Mouse (Mus musculus): ENCODE results near the gene Smug1. TPM values are rescaled to one million over a fixed set of nuclear protein-coding genes. Genes with fewer than 3 reads are reported as not detected.
A peak's percentile ranks its signal among the peaks of the same experiment; 100 is the strongest.

The Smug1 gene
- polyA plus RNA-seq, 1 experiment from 2014 or later: 25.5 TPM

DNA sequence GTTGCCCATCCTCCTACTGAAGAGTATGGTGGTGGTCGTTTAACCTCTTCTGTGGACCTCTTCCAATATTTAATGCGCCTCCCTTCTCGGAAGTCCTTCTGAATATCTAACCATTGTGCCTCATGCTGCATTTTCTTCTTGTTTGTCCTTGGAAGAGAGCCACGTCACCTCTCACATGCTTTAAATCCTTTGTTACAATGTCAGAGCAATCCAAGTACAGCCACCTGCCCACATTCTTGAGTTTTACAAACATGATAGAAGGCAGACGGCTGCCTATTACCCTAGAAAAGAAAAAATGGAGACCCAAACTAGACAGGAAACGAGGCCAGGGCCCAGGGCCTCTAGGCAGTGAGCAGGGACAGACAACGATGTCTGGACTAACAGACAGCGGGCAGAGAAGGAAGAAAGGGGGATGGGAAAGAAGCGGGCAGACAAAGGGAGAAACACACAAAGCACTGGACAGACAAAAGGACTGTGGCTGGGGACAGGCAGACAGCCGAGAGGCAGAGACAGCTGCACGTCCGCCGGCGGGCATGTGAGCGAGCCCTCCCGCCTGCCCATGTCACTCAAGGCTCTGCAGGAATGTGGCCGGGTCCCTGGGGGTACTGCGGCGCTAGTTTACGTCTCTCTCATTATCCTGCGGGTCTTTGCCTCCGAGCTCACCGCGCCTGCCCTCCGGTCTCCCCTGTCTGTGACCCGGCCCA lies 2.9 kb upstream of the Smug1 start:
- 3% methylated on average over 26 of the region's 26 CpGs for WGBS
- peaks cover 21% of the 10 kb centered on the region for H3K4me1 ChIP-seq (ENCODE audit: control insufficient read depth, insufficient read depth, low read length)
- peak overlapping the region; percentile 53 for H3K4me3 ChIP-seq (ENCODE audit: low read depth, low read length)
- peak overlapping the region; percentile 78 for H3K9ac ChIP-seq (ENCODE audit: low read depth, low read length)
- no peaks in the 10 kb centered on the region for H3K36me3 ChIP-seq (ENCODE audit: control insufficient read depth, insufficient read depth, low read length)
- peaks cover 67% of the 10 kb centered on the region for H3K27me3 ChIP-seq (ENCODE audit: control insufficient read depth, insufficient read depth, low read depth, low read length)
- H3K4me2 ChIP-seq (ENCODE audit: low read length): peak overlapping the region; percentile 96
- no peaks in the 10 kb centered on the region for H3K9me3 ChIP-seq (replicated peaks; ENCODE audit: control insufficient read depth, low read length, poor library complexity, severe bottlenecking)
- no peak for ATAC-seq
- no peak overlapping the region for H3K27ac ChIP-seq (ENCODE audit: low read length)

- WGBS: 2% methylated on average over 57 of the region's 63 CpGs
- Histone ChIP-seq H3K4me1 (ENCODE audit: control insufficient read depth, insufficient read depth, low read length) (peaks cover 21% of the 10 kb centered on the region), H3K4me2 (ENCODE audit: low read length) (peak overlapping the region; percentile 96), H3K36me3 (ENCODE audit: control insufficient read depth, insufficient read depth, low read length) (no peaks in the 10 kb centered on the region), H3K9me3 (replicated peaks; ENCODE audit: control insufficient read depth, low read length, poor library complexity, severe bottlenecking) (no peaks in the 10 kb centered on the region), H3K9ac (ENCODE audit: low read depth, low read length) (peak overlapping the region; percentile 78), H3K27ac (ENCODE audit: low read length) (no peak overlapping the region), H3K4me3 (ENCODE audit: low read depth, low read length) (peak overlapping the region; percentile 53), H3K27me3 (ENCODE audit: control insufficient read depth, insufficient read depth, low read depth, low read length) (peaks cover 59% of the 10 kb centered on the region)
- ATAC-seq: 0 out of 2 replicates have a peak, but pooled peaks have one; percentile 7
Observed at GRCm38 (mm10) chr15:103168801-103169611, 2.1 kb upstream of the Smug1 start.

- Histone ChIP-seq H3K27ac (ENCODE audit: low read length) (no peak overlapping the region), H3K9ac (ENCODE audit: low read depth, low read length) (no peak overlapping the region), H3K36me3 (ENCODE audit: control insufficient read depth, insufficient read depth, low read length) (no peaks in the 10 kb centered on the region), H3K4me3 (ENCODE audit: low read depth, low read length) (no peak overlapping the region), H3K4me2 (ENCODE audit: low read length) (no peak overlapping the region), H3K4me1 (ENCODE audit: control insufficient read depth, insufficient read depth, low read length) (peaks cover 25% of the 10 kb centered on the region), H3K9me3 (replicated peaks; ENCODE audit: control insufficient read depth, low read length, poor library complexity, severe bottlenecking) (no peaks in the 10 kb centered on the region), H3K27me3 (ENCODE audit: control insufficient read depth, insufficient read depth, low read depth, low read length) (peaks cover 47% of the 10 kb centered on the region)
- no peak for ATAC-seq
- 8% methylated on average over 3 of the region's 3 CpGs for WGBS
Observed at GRCm38 (mm10) chr15:103167786-103168185, 894 bp upstream of the Smug1 start.

- H3K9ac ChIP-seq (ENCODE audit: low read depth, low read length): no peak overlapping the region
Observed at GRCm38 (mm10) chr15:103165924-103166323, 968 bp downstream of the Smug1 start.

GRCm38 (mm10) chr15:103165379-103165778 lies 1.5 kb downstream of the Smug1 start:
- H3K36me3 ChIP-seq (ENCODE audit: control insufficient read depth, insufficient read depth, low read length): no peaks in the 10 kb centered on the region
- WGBS: under 1% methylated on average over 13 of the region's 13 CpGs
- H3K4me1 ChIP-seq (ENCODE audit: control insufficient read depth, insufficient read depth, low read length): peaks cover 31% of the 10 kb centered on the region
- H3K9me3 ChIP-seq (replicated peaks; ENCODE audit: control insufficient read depth, low read length, poor library complexity, severe bottlenecking): no peaks in the 10 kb centered on the region
- peak; percentile 15; the same call in 1 of the 2 replicates for ATAC-seq
- H3K4me2 ChIP-seq (ENCODE audit: low read length): 0 out of 2 replicates have a peak overlapping the region, but pooled peaks have one; percentile 17
- H3K9ac ChIP-seq (ENCODE audit: low read depth, low read length): peak overlapping the region; percentile 32; the same call in 1 of the 2 replicates
- peaks cover 24% of the 10 kb centered on the region for H3K27me3 ChIP-seq (ENCODE audit: control insufficient read depth, insufficient read depth, low read depth, low read length)
- H3K4me3 ChIP-seq (ENCODE audit: low read depth, low read length): no peak overlapping the region
- H3K27ac ChIP-seq (ENCODE audit: low read length): no peak overlapping the region

More at GRCm38 (mm10) chr15:103165924-103166323, 968 bp downstream of the Smug1 start:
- Histone ChIP-seq H3K9me3 (replicated peaks; ENCODE audit: control insufficient read depth, low read length, poor library complexity, severe bottlenecking) (no peaks in the 10 kb centered on the region), H3K27me3 (ENCODE audit: control insufficient read depth, insufficient read depth, low read depth, low read length) (peaks cover 29% of the 10 kb centered on the region), H3K4me2 (ENCODE audit: low read length) (no peak overlapping the region), H3K27ac (ENCODE audit: low read length) (no peak overlapping the region), H3K36me3 (ENCODE audit: control insufficient read depth, insufficient read depth, low read length) (no peaks in the 10 kb centered on the region), H3K4me3 (ENCODE audit: low read depth, low read length) (no peak overlapping the region), H3K4me1 (ENCODE audit: control insufficient read depth, insufficient read depth, low read length) (peaks cover 31% of the 10 kb centered on the region)
- WGBS: 38% methylated on average over 5 of the region's 5 CpGs
- ATAC-seq: no peak

DNA sequence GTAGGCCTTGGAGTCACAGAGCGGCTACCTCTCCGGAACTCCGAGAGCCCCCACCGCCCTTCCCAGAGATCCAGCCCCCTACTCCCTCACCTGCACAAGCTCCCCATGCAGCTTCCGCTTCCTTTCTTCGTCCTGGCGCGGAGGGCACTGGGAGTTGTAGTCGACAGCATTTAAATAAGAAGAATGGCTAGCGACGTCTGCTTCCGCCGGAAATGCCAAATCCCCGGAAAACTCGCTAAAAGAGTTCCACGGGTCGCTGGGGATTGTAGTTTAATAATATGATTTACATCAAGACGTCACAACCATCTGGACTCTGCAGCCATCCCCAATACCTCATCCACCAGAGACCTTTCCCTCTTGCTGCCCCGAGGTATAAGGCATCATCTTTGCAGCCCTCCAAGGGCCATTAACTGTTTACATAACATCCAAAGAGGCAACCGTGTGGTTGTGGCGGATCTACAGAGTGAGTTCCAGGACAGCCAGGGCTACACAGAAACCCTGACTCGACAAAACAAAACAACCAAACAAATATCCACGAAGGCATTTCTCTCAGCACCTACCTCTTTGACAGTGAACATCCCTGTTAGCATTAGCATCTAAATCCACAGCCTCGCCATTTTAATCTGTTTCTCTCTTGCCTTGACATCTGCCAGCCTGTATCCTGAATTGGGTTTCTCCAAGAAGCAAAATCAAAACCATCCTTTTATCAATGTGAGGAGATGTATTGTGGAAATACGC lies 3.5 kb downstream of the Smug1 start:
- H3K36me3 ChIP-seq (ENCODE audit: control insufficient read depth, insufficient read depth, low read length): no peaks in the 10 kb centered on the region
- 8% methylated on average over 25 of the region's 25 CpGs for WGBS
- H3K4me3 ChIP-seq (ENCODE audit: low read depth, low read length): peak overlapping the region; percentile 69
- peak overlapping the region; percentile 73 for H3K9ac ChIP-seq (ENCODE audit: low read depth, low read length)
- H3K27ac ChIP-seq (ENCODE audit: low read length): peak overlapping the region; percentile 56
- H3K4me2 ChIP-seq (ENCODE audit: low read length): peak overlapping the region; percentile 78
- peaks cover 12% of the 10 kb centered on the region for H3K27me3 ChIP-seq (ENCODE audit: control insufficient read depth, insufficient read depth, low read depth, low read length)
- no peaks in the 10 kb centered on the region for H3K9me3 ChIP-seq (replicated peaks; ENCODE audit: control insufficient read depth, low read length, poor library complexity, severe bottlenecking)
- H3K4me1 ChIP-seq (ENCODE audit: control insufficient read depth, insufficient read depth, low read length): peaks cover 15% of the 10 kb centered on the region
- ATAC-seq: peak; percentile 91

DNA sequence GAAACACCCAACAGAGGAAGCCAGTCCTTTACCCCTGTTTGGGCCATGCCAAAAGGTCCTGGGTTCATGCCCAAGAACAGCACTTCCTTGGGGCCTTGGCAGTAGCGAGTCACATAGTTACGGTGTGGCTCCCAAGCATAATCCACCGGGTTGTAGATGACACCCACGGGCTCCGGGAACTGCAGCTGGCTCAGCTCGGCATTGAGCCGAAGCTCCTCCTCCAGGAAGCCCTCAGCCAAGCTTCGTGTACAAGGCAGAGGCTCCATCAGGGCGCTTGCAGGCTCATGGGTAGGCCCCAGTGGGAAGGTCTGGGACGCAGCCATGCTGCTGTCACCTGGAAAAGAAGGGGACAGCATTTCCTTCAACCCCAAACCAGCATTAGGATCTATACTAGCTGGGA lies 9.3 kb downstream of the Smug1 start:
- Histone ChIP-seq H3K4me2 (ENCODE audit: low read length) (no peak overlapping the region), H3K9me3 (replicated peaks; ENCODE audit: control insufficient read depth, low read length, poor library complexity, severe bottlenecking) (no peaks in the 10 kb centered on the region), H3K4me3 (ENCODE audit: low read depth, low read length) (no peak overlapping the region), H3K4me1 (ENCODE audit: control insufficient read depth, insufficient read depth, low read length) (peaks cover 7% of the 10 kb centered on the region; the same call in 1 of the 2 replicates), H3K27me3 (ENCODE audit: control insufficient read depth, insufficient read depth, low read depth, low read length) (no peaks in the 10 kb centered on the region), H3K9ac (ENCODE audit: low read depth, low read length) (no peak overlapping the region), H3K27ac (ENCODE audit: low read length) (no peak overlapping the region), H3K36me3 (ENCODE audit: control insufficient read depth, insufficient read depth, low read length) (no peaks in the 10 kb centered on the region; the same call in 1 of the 2 replicates)
- ATAC-seq: no peak
- 80% methylated on average over 10 of the region's 10 CpGs for WGBS

GRCm38 (mm10) chr15:103156890-103157289 lies 10.0 kb downstream of the Smug1 start:
- H3K36me3 ChIP-seq (ENCODE audit: control insufficient read depth, insufficient read depth, low read length): no peaks in the 10 kb centered on the region; the same call in 1 of the 2 replicates
- peaks cover 3% of the 10 kb centered on the region; the same call in 1 of the 2 replicates for H3K4me1 ChIP-seq (ENCODE audit: control insufficient read depth, insufficient read depth, low read length)
- no peak for ATAC-seq
- no peak overlapping the region for H3K4me3 ChIP-seq (ENCODE audit: low read depth, low read length)
- no peaks in the 10 kb centered on the region for H3K9me3 ChIP-seq (replicated peaks; ENCODE audit: control insufficient read depth, low read length, poor library complexity, severe bottlenecking)
- H3K27ac ChIP-seq (ENCODE audit: low read length): no peak overlapping the region
- H3K4me2 ChIP-seq (ENCODE audit: low read length): no peak overlapping the region
- WGBS: 51% methylated on average over 7 of the region's 7 CpGs
- H3K9ac ChIP-seq (ENCODE audit: low read depth, low read length): no peak overlapping the region
- no peaks in the 10 kb centered on the region for H3K27me3 ChIP-seq (ENCODE audit: control insufficient read depth, insufficient read depth, low read depth, low read length)

All from midbrain, embryonic 16.5 days (tissue).